Mouse (Mus musculus) frontal cortex, postnatal 10 days (tissue): ENCODE data around the gene Abcc3.
"Not testable (repeated sequence)": the region's sequence is repeated elsewhere in the genome, so short reads cannot be mapped to it uniquely, and the experiment has no call there.

Experiments used
- DNase-seq, 2 experiments: peaks; one replicate each; pipeline ENCODE4 v3.0.0; 2022; ENCODE audit warnings: low spot score in 2 of 2, mixed read lengths in 1 of 2

Gene Abcc3

GRCm38 (mm10) chr11:94402731-94403130, 9.9 kb upstream of the Abcc3 start:
- DNase-seq = no peak

- not testable (repeated sequence) for DNase-seq
Measured at GRCm38 (mm10) chr11:94402029-94402428, 9.2 kb upstream of the Abcc3 start.

- no peak for DNase-seq
Measured at GRCm38 (mm10) chr11:94400996-94401395, 8.2 kb upstream of the Abcc3 start.

GRCm38 (mm10) chr11:94394107-94394506, 1.3 kb upstream of the Abcc3 start:
- no peak for DNase-seq

- DNase-seq = not testable (repeated sequence)
Measured at GRCm38 (mm10) chr11:94393490-94393889, 693 bp upstream of the Abcc3 start.

- DNase-seq = no peak
Measured at GRCm38 (mm10) chr11:94391661-94392060, 1.1 kb downstream of the Abcc3 start.

- no peak for DNase-seq
Measured at GRCm38 (mm10) chr11:94390825-94391224, 2.0 kb downstream of the Abcc3 start.

GRCm38 (mm10) chr11:94389724-94390396, 2.9 kb downstream of the Abcc3 start:
- no peak for DNase-seq

- no peak for DNase-seq
Measured at GRCm38 (mm10) chr11:94389021-94389420, 3.8 kb downstream of the Abcc3 start.

- DNase-seq = no peak
Measured at GRCm38 (mm10) chr11:94387756-94388155, 5.0 kb downstream of the Abcc3 start.

GRCm38 (mm10) chr11:94385977-94386771, 6.6 kb downstream of the Abcc3 start:
- DNase-seq = peak; percentile 30 to 47

- DNase-seq = no peak
Measured at GRCm38 (mm10) chr11:94379736-94380135, 13.1 kb downstream of the Abcc3 start.

- DNase-seq = no peak
Measured at GRCm38 (mm10) chr11:94379061-94379460, 13.7 kb downstream of the Abcc3 start.

GRCm38 (mm10) chr11:94374276-94374948, 18.4 kb downstream of the Abcc3 start:
- no peak for DNase-seq

GRCm38 (mm10) chr11:94370809-94371208, 22.0 kb downstream of the Abcc3 start:
- no peak for DNase-seq

- no peak for DNase-seq
Measured at GRCm38 (mm10) chr11:94369981-94370380, 22.8 kb downstream of the Abcc3 start.

- no peak for DNase-seq
Measured at GRCm38 (mm10) chr11:94365340-94365739, 27.5 kb downstream of the Abcc3 start.

- no peak for DNase-seq
Measured at GRCm38 (mm10) chr11:94363690-94364089, 29.1 kb downstream of the Abcc3 start.

GRCm38 (mm10) chr11:94362101-94362500, 30.7 kb downstream of the Abcc3 start:
- no peak for DNase-seq

GRCm38 (mm10) chr11:94361166-94361870, 31.5 kb downstream of the Abcc3 start:
- DNase-seq = no peak

GRCm38 (mm10) chr11:94359168-94359567, 33.6 kb downstream of the Abcc3 start:
- DNase-seq = no peak
